Mouse (Mus musculus) CH12.LX (cell line): ENCODE data around the gene Gm8206.
"Not testable (repeated sequence)": the region's sequence is repeated elsewhere in the genome, so short reads cannot be mapped to it uniquely, and the experiment has no call there.

Source experiments
- BHLHE40 ChIP-seq: IDR thresholded peaks from 2 replicates; pipeline ENCODE4 v1.6.1; 2011; ENCODE audit warnings: mild to moderate bottlenecking, low read depth, low read length, improper control_type of control experiment
- SMC3 ChIP-seq: IDR thresholded peaks from 2 replicates; pipeline ENCODE4 v1.6.1; 2011; ENCODE audit warnings: low read depth, low read length, improper control_type of control experiment
- ZNF384 ChIP-seq: IDR thresholded peaks from 2 replicates; pipeline ENCODE4 v1.6.1; 2012; ENCODE audit warnings: low read depth, low read length, improper control_type of control experiment, inconsistent platforms

- TF ChIP-seq SMC3, BHLHE40, ZNF384: not testable (repeated sequence)
These were observed 13.8 kb upstream of the Gm8206 start for GRCm38 (mm10) chr14:6107500-6107899.
